Mouse (Mus musculus) lung, postnatal 0 days (tissue): Measurements from ENCODE around the gene H2-Eb2.

Experiments
- CTCF ChIP-seq: IDR thresholded peaks from 2 replicates; pipeline ENCODE4 v1.5.1; 2016; ENCODE audit warnings: antibody characterized with exemption, mild to moderate bottlenecking
- EP300 ChIP-seq: IDR thresholded peaks from 2 replicates; pipeline ENCODE4 v1.6.1; 2016; ENCODE audit warnings: antibody characterized with exemption, mild to moderate bottlenecking, control low read depth

GRCm38 (mm10) chr17:34286999-34287398, 38.5 kb upstream of the H2-Eb2 start:
- no peak for TF ChIP-seq CTCF
- TF ChIP-seq EP300, result no peak
